Mouse (Mus musculus) thymus, adult 18-20 months (tissue): ENCODE measurements around the gene Zbtb3.
"Not testable (repeated sequence)": the region's sequence is repeated elsewhere in the genome, so short reads cannot be mapped to it uniquely, and the experiment has no call there.

Experiments
- DNase-seq, 2 experiments: peaks; one replicate each; pipeline ENCODE4 v3.0.0; 2022; ENCODE audit warnings: mixed read lengths in 2 of 2

Gene Zbtb3

GRCm38 (mm10) chr19:8803879-8804660 is 1.7 kb downstream of the Zbtb3 start:
- no peak for DNase-seq

- no peak for DNase-seq
Observed at GRCm38 (mm10) chr19:8806810-8807209, 4.5 kb downstream of the Zbtb3 start.

- no peak for DNase-seq
Observed at GRCm38 (mm10) chr19:8815812-8816211, 13.5 kb downstream of the Zbtb3 start.

- DNase-seq = no peak
Observed at GRCm38 (mm10) chr19:8817001-8817400, 14.6 kb downstream of the Zbtb3 start.

- DNase-seq = no peak
Observed at GRCm38 (mm10) chr19:8818301-8818798, 16.0 kb downstream of the Zbtb3 start.

GRCm38 (mm10) chr19:8818801-8819595 is 16.6 kb downstream of the Zbtb3 start, which contains the start of gene Ttc9c:
Gene Ttc9c, minus strand, starts transcription at chr19:8819333.
- peak; percentile 89 to 95 for DNase-seq

- peak; percentile 99 for DNase-seq
Observed at GRCm38 (mm10) chr19:8819596-8820423, 17.5 kb downstream of the Zbtb3 start, which contains the start of gene Hnrnpul2. Gene Hnrnpul2, plus strand, starts transcription at chr19:8820010.

GRCm38 (mm10) chr19:8820424-8820956 is 18.1 kb downstream of the Zbtb3 start:
- peak in 1 of 2 experiments; percentile 57 for DNase-seq

GRCm38 (mm10) chr19:8821146-8821545 is 18.8 kb downstream of the Zbtb3 start:
- DNase-seq = no peak

GRCm38 (mm10) chr19:8822696-8823095 is 20.3 kb downstream of the Zbtb3 start:
- no peak for DNase-seq

- DNase-seq = no peak
Observed at GRCm38 (mm10) chr19:8829660-8830059, 27.3 kb downstream of the Zbtb3 start, which contains the start of gene AC129217.1. Gene AC129217.1, plus strand, starts transcription at chr19:8829773.

GRCm38 (mm10) chr19:8830664-8831063 is 28.3 kb downstream of the Zbtb3 start:
- DNase-seq = no peak

- DNase-seq = no peak
Observed at GRCm38 (mm10) chr19:8831262-8831661, 28.9 kb downstream of the Zbtb3 start.

GRCm38 (mm10) chr19:8832971-8833370 is 30.6 kb downstream of the Zbtb3 start:
- DNase-seq = no peak

GRCm38 (mm10) chr19:8836327-8836726 is 34.0 kb downstream of the Zbtb3 start:
- DNase-seq = not testable (repeated sequence)

- peak; percentile 57 to 74 for DNase-seq
Observed at GRCm38 (mm10) chr19:8837251-8837791, 35.0 kb downstream of the Zbtb3 start, which contains the start of gene Bscl2. Gene Bscl2, plus strand, starts transcription at chr19:8837467.

- DNase-seq = peak in 1 of 2 experiments; percentile 24
Observed at GRCm38 (mm10) chr19:8838041-8838730, 35.8 kb downstream of the Zbtb3 start.

GRCm38 (mm10) chr19:8839103-8839907 is 37.0 kb downstream of the Zbtb3 start, which contains the start of gene Gng3:
Gene Gng3, minus strand, starts transcription at chr19:8839194.
- no peak for DNase-seq

- DNase-seq = peak; percentile 54 to 55
Observed at GRCm38 (mm10) chr19:8839908-8840791, 37.8 kb downstream of the Zbtb3 start.
